Mouse (Mus musculus) erythroblast, adult 5-6 weeks (primary cell): ENCODE measurements around the gene Znrd1as. TPM values are rescaled to one million over a fixed set of nuclear protein-coding genes. Genes with fewer than 3 reads are reported as not detected.

Source experiments
- ATAC-seq: replicated peaks from 2 replicates; pipeline ENCODE4 v1.8.0; 2016; ENCODE audit warnings: moderate number of reproducible peaks, mild to moderate bottlenecking, moderate TSS enrichment, inconsistent platforms; ENCODE audit not compliant: poor library complexity, low FRiP score, severe bottlenecking
- total RNA-seq, 2 experiments: library from RNA; stranded (forward) in 1 of 2; stranded (reverse) in 1 of 2; fragments of 150-400 nt in 1 of 2; fragments of 200-764, 138-1000 nt in 1 of 2; gene quantifications; 2 replicates each; pipeline versions ENCODE4 v1.2.3 to v1.2.4; 2015 to 2017; ENCODE audit warnings: low replicate concordance in 2 of 2

Gene Znrd1as
- total RNA-seq, 2 experiments from 2014 or later, result 0.51 TPM; not detected in 1

DNA sequence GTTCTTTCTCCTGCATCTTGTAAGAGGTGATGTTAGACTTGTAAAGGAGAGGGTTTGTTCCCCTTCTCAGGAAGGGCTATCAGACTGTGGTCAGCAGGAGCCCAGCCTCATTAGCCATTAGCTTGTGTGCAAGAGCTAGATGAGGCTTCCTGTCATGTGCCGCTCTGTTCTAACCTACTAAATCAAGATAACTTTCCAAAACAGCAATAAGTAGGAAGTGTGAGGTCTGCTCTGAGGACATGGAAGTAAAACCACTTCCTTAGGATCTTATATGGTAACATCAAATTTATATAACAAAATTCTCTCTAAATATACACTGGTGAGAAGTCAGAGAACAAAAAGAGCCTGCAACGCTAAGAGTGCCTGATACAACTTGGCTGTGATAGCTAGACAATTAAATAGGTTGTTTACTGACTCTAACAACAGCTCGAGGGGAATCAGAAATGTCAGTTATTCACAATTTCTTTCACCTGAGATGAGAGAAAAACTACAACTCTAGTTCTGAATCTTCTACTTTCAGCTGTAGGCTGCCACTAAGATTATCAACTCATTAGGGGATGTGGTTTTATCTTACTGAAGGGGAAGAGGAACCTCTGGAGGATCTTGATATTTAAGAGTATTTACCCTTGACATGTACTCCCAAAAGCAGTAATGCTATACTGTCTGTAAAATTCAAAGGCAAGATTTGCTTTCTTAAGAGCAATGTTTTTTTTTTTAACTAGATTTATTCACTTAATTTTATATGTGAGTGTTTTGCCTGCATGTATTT, 34.1 kb downstream of the Znrd1as start:
- ATAC-seq, result no peak

DNA sequence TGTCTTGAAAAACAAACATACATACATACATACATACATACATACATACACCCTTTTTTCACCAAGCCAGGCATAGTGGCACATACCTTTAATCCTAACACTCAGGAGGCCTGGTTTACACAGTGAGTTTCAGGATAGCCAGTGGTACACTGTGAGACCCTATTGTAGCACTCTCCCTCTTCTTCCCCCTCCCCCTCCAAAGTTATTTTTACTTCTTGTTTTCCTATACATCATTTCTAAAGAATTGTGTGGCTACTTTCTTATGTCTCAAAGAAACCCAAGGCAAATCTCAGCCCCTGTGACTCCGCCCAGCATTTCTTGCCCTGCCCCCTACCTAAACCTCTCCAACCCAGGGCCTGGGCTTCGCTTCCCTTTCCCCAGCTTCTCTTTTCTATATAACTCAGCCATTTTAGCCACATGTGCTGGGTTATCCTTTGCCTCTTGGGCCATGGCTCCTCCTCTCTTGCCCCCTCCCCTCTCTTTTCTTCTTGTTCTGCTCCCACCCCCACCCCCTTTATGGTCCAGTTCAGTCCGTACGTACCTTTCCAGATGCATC, 35.5 kb downstream of the Znrd1as start:
- ATAC-seq, result no peak

- ATAC-seq, result no peak
These were observed 36.1 kb downstream of the Znrd1as start for GRCm38 (mm10) chr17:36994528-36994927.

GRCm38 (mm10) chr17:36995448-36995847, 37.1 kb downstream of the Znrd1as start:
- ATAC-seq, result no peak

DNA sequence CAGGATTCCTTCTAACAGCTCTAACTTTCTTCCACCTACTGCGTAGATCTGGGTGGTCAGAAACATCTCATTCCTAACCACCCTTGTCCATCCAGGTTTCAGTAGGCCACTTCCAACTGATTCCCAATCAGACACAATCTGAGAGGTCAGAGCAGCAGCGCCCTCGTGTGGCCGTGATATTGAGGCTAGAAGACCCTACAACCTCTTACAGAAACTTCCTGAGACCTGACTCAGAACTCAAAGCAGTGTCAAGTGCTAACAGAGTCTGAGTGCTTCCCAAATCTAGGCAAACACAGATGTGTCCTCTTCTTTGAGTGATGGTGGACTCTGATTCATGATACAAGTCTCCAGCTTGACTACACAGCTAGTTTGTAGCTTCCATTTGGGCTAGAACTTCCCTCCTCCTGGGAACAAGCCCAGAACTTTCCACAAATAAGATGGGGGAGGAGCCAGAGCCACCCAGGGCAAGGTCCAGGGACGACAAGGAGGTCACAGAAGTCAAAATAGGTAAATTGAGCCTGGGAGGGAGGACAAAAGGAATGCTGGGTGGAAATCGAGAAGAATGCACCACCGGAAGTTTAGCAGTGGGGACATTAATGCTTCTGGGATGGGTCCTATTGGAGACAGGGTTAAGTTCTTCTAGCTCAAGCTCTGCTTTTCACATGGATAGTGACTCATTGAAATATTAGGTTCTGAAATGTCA, 38.8 kb downstream of the Znrd1as start:
- ATAC-seq, result no peak; the same call in 1 of the 2 replicates

DNA sequence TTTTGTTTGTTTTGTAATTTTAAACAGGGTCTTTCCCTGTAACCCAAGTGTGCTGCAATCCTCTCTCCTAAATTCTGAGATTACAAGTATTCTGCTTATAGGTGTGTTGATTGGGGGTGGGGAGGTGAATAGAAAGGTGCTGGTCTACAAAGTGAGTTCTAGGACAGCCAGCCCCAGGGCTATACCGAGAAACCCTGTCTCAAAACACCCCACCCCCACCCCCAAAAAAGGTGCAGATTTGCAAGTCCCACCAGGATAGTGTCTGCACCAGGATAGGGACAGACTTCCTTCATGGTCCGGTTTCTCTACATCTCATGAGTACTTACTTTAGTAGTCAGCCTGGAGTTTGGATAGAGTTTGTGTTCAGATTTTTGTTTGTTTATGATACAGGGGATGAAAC, 40.1 kb downstream of the Znrd1as start:
- no peak for ATAC-seq

- ATAC-seq, result no peak
These were observed 42.5 kb downstream of the Znrd1as start, which contains the start of gene Zfp57 for GRCm38 (mm10) chr17:37000863-37001262. Gene Zfp57, plus strand, starts transcription at chr17:37001163.

- no peak for ATAC-seq
These were observed 44.3 kb downstream of the Znrd1as start for GRCm38 (mm10) chr17:37002364-37003330.

GRCm38 (mm10) chr17:37003366-37003765, 45.0 kb downstream of the Znrd1as start:
- no peak for ATAC-seq

- ATAC-seq, result no peak
These were observed 49.8 kb downstream of the Znrd1as start for GRCm38 (mm10) chr17:37008161-37008560.

DNA sequence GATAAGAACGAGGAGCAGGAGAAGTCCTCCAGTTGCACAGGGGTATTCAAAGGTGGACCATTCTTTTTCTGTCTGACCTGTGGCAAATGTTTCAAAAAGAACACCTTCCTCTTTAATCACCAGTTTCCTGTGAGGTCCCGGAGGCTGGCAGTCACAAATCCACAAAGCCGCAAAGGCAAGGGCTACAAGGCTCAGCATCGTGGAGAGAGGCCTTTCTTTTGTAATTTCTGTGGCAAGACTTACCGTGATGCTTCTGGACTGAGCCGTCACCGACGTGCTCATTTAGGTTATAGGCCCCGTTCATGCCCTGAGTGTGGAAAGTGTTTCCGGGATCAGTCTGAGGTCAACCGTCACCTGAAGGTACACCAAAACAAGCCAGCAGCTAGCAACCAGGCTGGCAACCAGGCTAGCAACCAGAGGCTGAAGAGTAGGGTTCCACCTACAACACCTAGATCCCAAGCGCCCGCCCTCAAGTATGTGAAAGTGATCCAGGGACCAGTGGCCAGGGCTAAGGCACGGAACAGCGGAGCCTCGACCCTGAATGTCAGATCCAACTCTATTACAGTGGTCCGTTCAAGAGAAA, 51.2 kb downstream of the Znrd1as start:
- no peak for ATAC-seq

DNA sequence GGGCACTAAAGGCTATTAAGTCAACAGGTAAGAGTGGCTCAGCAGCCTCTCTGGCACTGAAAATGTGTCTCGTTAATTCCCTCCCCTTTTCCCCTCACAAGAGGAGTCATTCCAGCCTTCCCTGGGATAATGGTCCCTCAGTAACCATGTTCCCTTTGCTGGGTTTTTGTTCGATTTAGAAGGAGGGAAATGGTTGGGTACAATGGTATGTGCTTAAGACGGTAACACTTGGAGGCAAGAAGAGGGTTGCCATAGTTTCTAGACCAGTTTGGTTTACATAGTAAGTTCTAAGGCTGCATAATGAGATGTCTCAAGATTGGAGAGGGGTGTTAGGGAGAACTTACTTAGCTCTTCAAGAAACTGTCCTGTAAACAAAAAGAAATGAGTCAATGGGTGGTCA, 53.3 kb downstream of the Znrd1as start:
- no peak for ATAC-seq

DNA sequence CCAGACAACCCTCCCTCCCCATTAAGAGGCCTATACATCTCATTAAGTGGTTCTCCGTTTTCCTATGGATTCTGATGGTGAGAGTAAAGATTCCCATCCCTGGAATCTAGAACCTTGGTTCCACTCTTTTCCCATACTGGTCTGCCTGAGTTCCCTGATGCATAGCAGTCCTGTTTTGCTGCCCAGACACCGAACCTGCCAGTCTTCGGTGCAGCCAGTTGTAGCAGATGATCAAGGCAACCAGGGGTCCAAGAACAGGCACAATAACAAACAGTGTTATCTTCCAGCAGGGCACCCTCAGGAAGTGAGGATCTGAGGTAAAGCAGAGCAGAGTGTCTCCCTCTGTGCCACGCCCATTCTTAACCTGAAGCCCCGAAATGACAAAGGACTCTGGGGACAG, 53.7 kb downstream of the Znrd1as start:
- no peak for ATAC-seq

Other genes starting within 250 kb of the Znrd1as start
- gene H2-M10.5, start 185.7 kb upstream of the Znrd1as start, total RNA-seq (2015; ENCODE audit: low replicate concordance), result not detected in 2 replicates
- gene H2-M10.5, start 185.7 kb upstream of the Znrd1as start, total RNA-seq (2017; ENCODE audit: low replicate concordance), result not detected in 2 replicates
- gene H2-M10.6, start 146.4 kb upstream of the Znrd1as start, total RNA-seq (2015; ENCODE audit: low replicate concordance), result not detected in 2 replicates
- gene H2-M10.6, start 146.4 kb upstream of the Znrd1as start, total RNA-seq (2017; ENCODE audit: low replicate concordance), result not detected in 2 replicates
- gene Trim26, start 121.5 kb upstream of the Znrd1as start, total RNA-seq (2015; ENCODE audit: low replicate concordance), result 88.8 and 93.2 TPM in 2 replicates
- 63.6 and 65.4 TPM in 2 replicates for gene Trim26, start 121.5 kb upstream of the Znrd1as start, total RNA-seq (2017; ENCODE audit: low replicate concordance)
- not detected in 2 replicates for gene Trim15, start 91.4 kb upstream of the Znrd1as start, total RNA-seq (2015; ENCODE audit: low replicate concordance)
- 0.70 and 2.5 TPM in 2 replicates for gene Trim15, start 91.4 kb upstream of the Znrd1as start, total RNA-seq (2017; ENCODE audit: low replicate concordance)
- gene Trim10, start 89.0 kb upstream of the Znrd1as start, total RNA-seq (2015; ENCODE audit: low replicate concordance), result 592 TPM in 2 replicates
- gene Trim10, start 89.0 kb upstream of the Znrd1as start, total RNA-seq (2017; ENCODE audit: low replicate concordance), result 1,227 and 1,601 TPM in 2 replicates
- gene Trim40, start 68.5 kb upstream of the Znrd1as start, total RNA-seq (2015; ENCODE audit: low replicate concordance), result not detected in 2 replicates
- not detected in 2 replicates for gene Trim40, start 68.5 kb upstream of the Znrd1as start, total RNA-seq (2017; ENCODE audit: low replicate concordance)
- not detected in 2 replicates for gene Trim31, start 60.5 kb upstream of the Znrd1as start, total RNA-seq (2015; ENCODE audit: low replicate concordance)
- not detected in 2 replicates for gene Trim31, start 60.5 kb upstream of the Znrd1as start, total RNA-seq (2017; ENCODE audit: low replicate concordance)
- not detected in 2 replicates for gene Rnf39, start 15.7 kb upstream of the Znrd1as start, total RNA-seq (2015; ENCODE audit: low replicate concordance)
- not detected in 2 replicates for gene Rnf39, start 15.7 kb upstream of the Znrd1as start, total RNA-seq (2017; ENCODE audit: low replicate concordance)
- gene Ppp1r11, start 6.9 kb upstream of the Znrd1as start, total RNA-seq (2015; ENCODE audit: low replicate concordance), result 21.9 and 35.5 TPM in 2 replicates
- gene Ppp1r11, start 6.9 kb upstream of the Znrd1as start, total RNA-seq (2017; ENCODE audit: low replicate concordance), result 8.8 and 14.4 TPM in 2 replicates
- 18.8 and 23.2 TPM in 2 replicates for gene Znrd1, start within 50 bp of the Znrd1as start, total RNA-seq (2015; ENCODE audit: low replicate concordance)
- 5.7 and 11.0 TPM in 2 replicates for gene Znrd1, start within 50 bp of the Znrd1as start, total RNA-seq (2017; ENCODE audit: low replicate concordance)
- gene 2410137M14Rik, start 22.6 kb downstream of the Znrd1as start, total RNA-seq (2015; ENCODE audit: low replicate concordance), result not detected in 2 replicates
- gene 2410137M14Rik, start 22.6 kb downstream of the Znrd1as start, total RNA-seq (2017; ENCODE audit: low replicate concordance), result not detected in 2 replicates
- gene H2-M5, start 30.9 kb downstream of the Znrd1as start, total RNA-seq (2015; ENCODE audit: low replicate concordance), result not detected in 2 replicates
- not detected in 2 replicates for gene H2-M5, start 30.9 kb downstream of the Znrd1as start, total RNA-seq (2017; ENCODE audit: low replicate concordance)
- not detected in 2 replicates for gene Zfp57, start 42.6 kb downstream of the Znrd1as start, total RNA-seq (2015; ENCODE audit: low replicate concordance)
- not detected in 2 replicates for gene Zfp57, start 42.6 kb downstream of the Znrd1as start, total RNA-seq (2017; ENCODE audit: low replicate concordance)
- gene Mog, start 64.8 kb downstream of the Znrd1as start, total RNA-seq (2015; ENCODE audit: low replicate concordance), result not detected in 2 replicates
- gene Mog, start 64.8 kb downstream of the Znrd1as start, total RNA-seq (2017; ENCODE audit: low replicate concordance), result not detected in 2 replicates
- 0.42 and 1.2 TPM in 2 replicates for gene Gabbr1, start 87.4 kb downstream of the Znrd1as start, total RNA-seq (2015; ENCODE audit: low replicate concordance)
- 0.85 and 1.1 TPM in 2 replicates for gene Gabbr1, start 87.4 kb downstream of the Znrd1as start, total RNA-seq (2017; ENCODE audit: low replicate concordance)
- gene Olfr90, start 129.9 kb downstream of the Znrd1as start, total RNA-seq (2015; ENCODE audit: low replicate concordance), result not detected in 2 replicates
- not detected in 2 replicates for gene Olfr90, start 129.9 kb downstream of the Znrd1as start, total RNA-seq (2017; ENCODE audit: low replicate concordance)
- gene Olfr91, start 139.7 kb downstream of the Znrd1as start, total RNA-seq (2015; ENCODE audit: low replicate concordance), result not detected in 2 replicates
- not detected in 2 replicates for gene Olfr91, start 139.7 kb downstream of the Znrd1as start, total RNA-seq (2017; ENCODE audit: low replicate concordance)
- not detected in 2 replicates for gene Olfr92, start 161.5 kb downstream of the Znrd1as start, total RNA-seq (2015; ENCODE audit: low replicate concordance)
- gene Olfr92, start 161.5 kb downstream of the Znrd1as start, total RNA-seq (2017; ENCODE audit: low replicate concordance), result not detected in 2 replicates
- not detected in 2 replicates for gene Olfr93, start 202.9 kb downstream of the Znrd1as start, total RNA-seq (2015; ENCODE audit: low replicate concordance)
- not detected in 2 replicates for gene Olfr93, start 202.9 kb downstream of the Znrd1as start, total RNA-seq (2017; ENCODE audit: low replicate concordance)
- gene Ubd, start 235.3 kb downstream of the Znrd1as start, total RNA-seq (2015; ENCODE audit: low replicate concordance), result 5.4 TPM in 1 of 2 replicates, not detected in the other
- 1.7 and 4.7 TPM in 2 replicates for gene Ubd, start 235.3 kb downstream of the Znrd1as start, total RNA-seq (2017; ENCODE audit: low replicate concordance)
- gene Olfr94, start 242.4 kb downstream of the Znrd1as start, total RNA-seq (2015; ENCODE audit: low replicate concordance), result not detected in 2 replicates
- not detected in 2 replicates for gene Olfr94, start 242.4 kb downstream of the Znrd1as start, total RNA-seq (2017; ENCODE audit: low replicate concordance)